Mouse (Mus musculus) liver, adult 2 months (tissue): Measurements from ENCODE around the gene H2-Q6. TPM values are rescaled to one million over a fixed set of nuclear protein-coding genes. Genes with fewer than 3 reads are reported as not detected.
"Not testable (repeated sequence)": the region's sequence is repeated elsewhere in the genome, so short reads cannot be mapped to it uniquely, and the experiment has no call there.

Experiments
- DNase-seq: peaks from one replicate; pipeline ENCODE4 v3.0.0-alpha.2; 2011; ENCODE audit warnings: low read depth, low spot score; ENCODE audit errors: extremely low read depth
- H3K27ac ChIP-seq: fragments of 200-500 bp; replicated peaks from 2 replicates; pipeline ENCODE4 v1.5.1; 2012; ENCODE audit warnings: low read depth, mild to moderate bottlenecking, control low read depth, inconsistent platforms, low read length; ENCODE audit not compliant: insufficient read depth
- H3K27me3 ChIP-seq: fragments of 200-500 bp; 2 replicates; pipeline ENCODE4 v1.6.1; 2012; ENCODE audit warnings: mild to moderate bottlenecking, moderate library complexity, low read length, inconsistent platforms; ENCODE audit not compliant: control insufficient read depth, insufficient read depth
- H3K36me3 ChIP-seq: fragments of 200-500 bp; 2 replicates; pipeline ENCODE4 v1.6.1; 2012; ENCODE audit warnings: low read length, inconsistent platforms; ENCODE audit not compliant: control insufficient read depth, insufficient read depth
- H3K4me1 ChIP-seq: fragments of 200-500 bp; 2 replicates; pipeline ENCODE4 v1.6.1; 2011; ENCODE audit warnings: low read length; ENCODE audit not compliant: control insufficient read depth, insufficient read depth
- H3K4me3 ChIP-seq: fragments of 200-500 bp; 2 replicates; pipeline ENCODE4 v1.5.1; 2011; ENCODE audit warnings: low read depth, mild to moderate bottlenecking, control low read depth, low read length, moderate library complexity; ENCODE audit not compliant: insufficient read depth
- H3K79me2 ChIP-seq: fragments of 200-500 bp; 2 replicates; pipeline ENCODE4 v1.6.1; 2012; ENCODE audit warnings: inconsistent platforms, mild to moderate bottlenecking, low read length, moderate library complexity; ENCODE audit not compliant: control insufficient read depth, insufficient read depth
- H3K9ac ChIP-seq: fragments of 200-500 bp; 2 replicates; pipeline ENCODE4 v1.6.1; 2012; ENCODE audit warnings: low read depth, mild to moderate bottlenecking, control low read depth, inconsistent platforms, low read length
- CTCF ChIP-seq: fragments of 200-500 bp; IDR thresholded peaks from 2 replicates; pipeline ENCODE4 v1.5.1; 2011; ENCODE audit warnings: low read depth, low read length, control low read depth
- POLR2A ChIP-seq: fragments of 200-500 bp; IDR thresholded peaks from 2 replicates; pipeline ENCODE4 v1.6.1; 2011; ENCODE audit warnings: low read length, control low read depth; ENCODE audit not compliant: insufficient read depth; ENCODE audit errors: extremely low read depth
- WGBS: fragments of 180-500 bp; shearing (Covaris S2); methylation state at CpG from one replicate; pipeline ENCODE4 v1.1.7; 2018; 5-methylcytosine and 5-hydroxymethylcytosine counted together
- polyA plus RNA-seq: library from polyadenylated mRNA; depleted of rRNA; stranded (reverse); fragments of >200 nt; gene quantifications from 2 replicates; pipeline ENCODE4 v1.2.3, GENCODE M21; 2012
- total RNA-seq: library from RNA; depleted of rRNA; stranded (reverse); fragments of >200 nt; gene quantifications from 2 replicates; pipeline ENCODE4 v1.2.3, GENCODE M21; 2014

Gene H2-Q6
- total and polyA plus RNA-seq, 2 experiments: 13.2 to 40.0 TPM

GRCm38 (mm10) chr17:35415273-35416129, 9.1 kb upstream of the H2-Q6 start:
- H3K4me1 ChIP-seq: not testable (repeated sequence)
- 96% methylated on average over 3 of the region's 10 CpGs for WGBS

GRCm38 (mm10) chr17:35418772-35419171, 5.9 kb upstream of the H2-Q6 start:
- no peak overlapping the region for H3K4me3 ChIP-seq
- H3K79me2 ChIP-seq: no peaks in the 10 kb centered on the region
- 90% methylated on average over 7 of the region's 7 CpGs for WGBS
- H3K36me3 ChIP-seq: no peaks in the 10 kb centered on the region
- H3K27ac ChIP-seq: no peak overlapping the region
- no peak for TF ChIP-seq POLR2A
- TF ChIP-seq CTCF: no peak
- H3K4me1 ChIP-seq: no peaks in the 10 kb centered on the region
- DNase-seq: no peak
- H3K9ac ChIP-seq: no peak overlapping the region
- H3K27me3 ChIP-seq: no peaks in the 10 kb centered on the region

More at GRCm38 (mm10) chr17:35415273-35416129, 9.1 kb upstream of the H2-Q6 start:
- not testable (repeated sequence) for H3K27ac ChIP-seq, H3K36me3 ChIP-seq, H3K27me3 ChIP-seq, DNase-seq, H3K9ac ChIP-seq, H3K4me3 ChIP-seq, H3K79me2 ChIP-seq

- H3K79me2 ChIP-seq, H3K27ac ChIP-seq, H3K4me1 ChIP-seq, H3K9ac ChIP-seq, H3K27me3 ChIP-seq, H3K4me3 ChIP-seq, DNase-seq, H3K36me3 ChIP-seq: not testable (repeated sequence)
- 64% methylated on average over 4 of the region's 4 CpGs for WGBS
Measured at GRCm38 (mm10) chr17:35419564-35419963, 5.1 kb upstream of the H2-Q6 start.

- H3K4me1 ChIP-seq, H3K27me3 ChIP-seq, H3K4me3 ChIP-seq, H3K27ac ChIP-seq, H3K36me3 ChIP-seq, H3K9ac ChIP-seq, H3K79me2 ChIP-seq, DNase-seq: not testable (repeated sequence)
- peak; percentile 52 for TF ChIP-seq CTCF
- 20% methylated on average over 11 of the region's 11 CpGs for WGBS
Measured at GRCm38 (mm10) chr17:35420206-35420810, 4.3 kb upstream of the H2-Q6 start.

GRCm38 (mm10) chr17:35421331-35421730, 3.3 kb upstream of the H2-Q6 start:
- 95% methylated on average over 4 of the region's 4 CpGs for WGBS
- H3K9ac ChIP-seq, H3K79me2 ChIP-seq, H3K27ac ChIP-seq, H3K27me3 ChIP-seq, H3K36me3 ChIP-seq, H3K4me3 ChIP-seq, H3K4me1 ChIP-seq, DNase-seq: not testable (repeated sequence)

GRCm38 (mm10) chr17:35422360-35422759, 2.3 kb upstream of the H2-Q6 start:
- not testable (repeated sequence) for H3K36me3 ChIP-seq, H3K4me1 ChIP-seq, H3K9ac ChIP-seq, DNase-seq, H3K4me3 ChIP-seq, H3K79me2 ChIP-seq, H3K27ac ChIP-seq, H3K27me3 ChIP-seq
- WGBS: 93% methylated on average over 5 of the region's 5 CpGs

GRCm38 (mm10) chr17:35423131-35423810, 1.4 kb upstream of the H2-Q6 start:
- WGBS: 74% methylated on average over 3 of the region's 3 CpGs
- H3K9ac ChIP-seq, H3K4me1 ChIP-seq, DNase-seq, H3K36me3 ChIP-seq, H3K4me3 ChIP-seq, H3K27ac ChIP-seq, H3K79me2 ChIP-seq, H3K27me3 ChIP-seq: not testable (repeated sequence)

- not testable (repeated sequence) for H3K27ac ChIP-seq, H3K4me3 ChIP-seq, H3K9ac ChIP-seq, H3K36me3 ChIP-seq, H3K27me3 ChIP-seq, H3K4me1 ChIP-seq, DNase-seq, H3K79me2 ChIP-seq
- WGBS: 95% methylated on average over 3 of the region's 3 CpGs
Measured at GRCm38 (mm10) chr17:35424106-35424505, 544 bp upstream of the H2-Q6 start.
